Mouse (Mus musculus) embryonic facial prominence, embryonic 10.5 days (tissue): ENCODE data around the gene Antxr2. TPM values are rescaled to one million over a fixed set of nuclear protein-coding genes. Genes with fewer than 3 reads are reported as not detected.

Source experiments
- DNase-seq: peaks from one replicate; pipeline ENCODE4 v3.0.0-alpha.2; 2017; ENCODE audit warnings: low spot score
- H3K27ac ChIP-seq: fragments of 300-500 bp; sonication (generic); replicated peaks from 2 replicates; pipeline ENCODE4 v1.5.1; 2016; ENCODE audit warnings: mild to moderate bottlenecking
- H3K27me3 ChIP-seq: fragments of 300-500 bp; sonication (generic); replicated peaks from 2 replicates; pipeline ENCODE4 v1.6.1; 2016; ENCODE audit warnings: low read depth, mild to moderate bottlenecking; ENCODE audit not compliant: poor library complexity, severe bottlenecking
- H3K36me3 ChIP-seq: fragments of 300-500 bp; sonication (generic); replicated peaks from 2 replicates; pipeline ENCODE4 v1.6.1; 2016; ENCODE audit warnings: mild to moderate bottlenecking, moderate library complexity
- H3K4me1 ChIP-seq: fragments of 300-500 bp; sonication (generic); 2 replicates; pipeline ENCODE4 v1.6.1; 2016
- H3K4me3 ChIP-seq: fragments of 300-500 bp; sonication (generic); 2 replicates; pipeline ENCODE4 v1.5.1; 2016; ENCODE audit warnings: mild to moderate bottlenecking, moderate library complexity
- H3K9me3 ChIP-seq: fragments of 300-500 bp; sonication (generic); 2 replicates; pipeline ENCODE4 v1.6.1; 2016; ENCODE audit warnings: mild to moderate bottlenecking
- WGBS: fragments of 180-500 bp; shearing (Covaris S2); methylation state at CpG from one replicate; pipeline ENCODE4 v1.1.7; 2016; 5-methylcytosine and 5-hydroxymethylcytosine counted together
- polyA plus RNA-seq: library from polyadenylated mRNA; unstranded; fragments of >200 nt; fragmentation: Nextera tagmentation; extraction: Ambion mirVana; gene quantifications from 2 replicates; pipeline ENCODE4 v1.2.1, GENCODE M21; 2016

Antxr2 gene
- polyA plus RNA-seq, 1 experiment from 2014 or later = 15.4 TPM

DNA sequence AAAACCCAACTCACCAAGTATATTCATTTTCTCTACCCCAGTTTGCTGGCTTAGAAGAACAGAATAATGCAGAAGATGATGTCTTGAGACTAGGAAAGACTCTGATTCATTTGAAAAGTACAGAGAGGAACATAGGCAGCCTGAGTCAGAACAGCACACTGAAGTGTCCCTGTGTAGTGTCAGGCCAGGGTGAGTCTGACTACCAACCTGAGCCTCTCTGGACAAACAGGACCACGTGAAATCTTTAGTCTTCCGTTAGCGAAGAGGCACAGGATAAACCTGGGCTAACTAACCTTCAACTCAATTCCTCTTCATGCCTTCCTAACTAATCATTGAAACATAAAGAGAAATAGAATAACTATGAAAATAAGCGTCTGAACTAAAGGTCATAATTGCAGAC, 9.3 kb downstream of the Antxr2 start:
- Histone ChIP-seq H3K4me3 (no peak overlapping the region), H3K4me1 (no peaks in the 10 kb centered on the region; the same call in 1 of the 2 replicates), H3K27ac (no peak overlapping the region), H3K27me3 (no peaks in the 10 kb centered on the region), H3K9me3 (no peaks in the 10 kb centered on the region), H3K36me3 (peaks cover 84% of the 10 kb centered on the region)
- WGBS = 93% methylated on average over 4 of the region's 4 CpGs
- DNase-seq = no peak

DNA sequence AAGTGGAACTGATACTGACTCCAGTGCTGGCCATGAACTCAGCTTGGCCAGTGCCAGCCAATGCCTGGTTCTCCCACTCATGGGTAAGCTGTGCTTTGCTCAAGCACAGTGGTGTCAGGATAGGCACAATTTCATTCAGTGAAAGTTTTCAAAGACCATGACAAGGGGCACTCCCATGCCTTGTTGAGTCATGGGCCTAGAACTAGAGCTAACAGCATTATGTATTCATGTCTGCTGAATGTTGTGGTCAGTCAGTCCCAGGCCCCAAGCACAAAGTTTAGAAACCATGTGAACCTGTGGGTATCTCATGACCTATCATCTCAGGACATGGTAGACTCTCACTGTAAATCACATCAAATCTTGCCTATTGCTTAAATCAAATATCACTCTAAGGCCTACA, 10.2 kb downstream of the Antxr2 start:
- no peak for DNase-seq
- H3K4me1 ChIP-seq = no peaks in the 10 kb centered on the region; the same call in 1 of the 2 replicates
- no peak overlapping the region for H3K27ac ChIP-seq
- H3K27me3 ChIP-seq = no peaks in the 10 kb centered on the region
- H3K9me3 ChIP-seq = no peaks in the 10 kb centered on the region
- H3K36me3 ChIP-seq = peaks cover 82% of the 10 kb centered on the region
- no peak overlapping the region for H3K4me3 ChIP-seq

DNA sequence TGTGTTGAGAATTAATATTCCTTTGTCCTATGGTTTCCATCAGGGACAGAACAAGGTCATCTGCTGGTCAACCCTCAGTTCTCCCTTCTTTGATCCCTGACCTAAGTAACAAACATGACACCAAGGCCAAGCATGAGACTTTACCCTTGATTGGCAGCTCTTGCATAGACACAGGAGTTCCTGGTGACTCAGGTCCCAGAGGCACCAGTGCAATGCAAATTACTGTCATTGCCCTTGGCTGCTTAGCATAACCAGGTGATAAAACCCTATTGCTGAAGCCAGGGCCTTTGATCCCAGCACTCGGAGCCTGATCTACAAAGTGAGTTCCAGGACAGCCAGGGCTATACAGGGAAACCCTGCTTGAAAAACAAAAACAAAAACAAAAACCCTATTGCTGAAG, 11.4 kb downstream of the Antxr2 start:
- no peak for DNase-seq
- Histone ChIP-seq H3K27ac (no peak overlapping the region), H3K36me3 (peaks cover 70% of the 10 kb centered on the region), H3K4me3 (no peak overlapping the region), H3K9me3 (no peaks in the 10 kb centered on the region), H3K4me1 (no peaks in the 10 kb centered on the region; the same call in 1 of the 2 replicates), H3K27me3 (no peaks in the 10 kb centered on the region)
- 68% methylated on average over 1 of the region's 1 CpGs for WGBS

DNA sequence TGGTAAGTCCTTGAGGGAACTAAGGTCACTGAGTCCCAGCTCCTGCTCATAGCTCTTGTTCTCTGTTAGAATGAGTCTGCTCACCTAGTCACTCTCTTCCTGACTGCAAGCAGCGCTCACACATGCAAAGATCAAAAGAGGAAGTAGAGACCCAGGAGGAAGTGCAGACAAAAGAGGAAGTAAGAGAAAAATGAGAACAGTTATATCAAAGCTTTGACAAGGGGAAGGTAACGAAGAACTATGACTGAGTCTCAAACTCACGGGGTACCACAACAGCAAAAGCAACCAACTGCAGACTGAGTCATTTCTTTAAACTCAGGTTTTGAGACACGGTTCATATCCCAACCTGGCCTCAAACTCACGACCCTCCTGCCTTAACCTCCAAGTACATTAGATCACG, 12.7 kb downstream of the Antxr2 start:
- Histone ChIP-seq H3K27me3 (no peaks in the 10 kb centered on the region), H3K4me3 (no peak overlapping the region), H3K27ac (no peak overlapping the region), H3K4me1 (no peaks in the 10 kb centered on the region; the same call in 1 of the 2 replicates), H3K9me3 (no peaks in the 10 kb centered on the region), H3K36me3 (peaks cover 58% of the 10 kb centered on the region)
- no peak for DNase-seq
- WGBS = 92% methylated on average over 6 of the region's 6 CpGs

DNA sequence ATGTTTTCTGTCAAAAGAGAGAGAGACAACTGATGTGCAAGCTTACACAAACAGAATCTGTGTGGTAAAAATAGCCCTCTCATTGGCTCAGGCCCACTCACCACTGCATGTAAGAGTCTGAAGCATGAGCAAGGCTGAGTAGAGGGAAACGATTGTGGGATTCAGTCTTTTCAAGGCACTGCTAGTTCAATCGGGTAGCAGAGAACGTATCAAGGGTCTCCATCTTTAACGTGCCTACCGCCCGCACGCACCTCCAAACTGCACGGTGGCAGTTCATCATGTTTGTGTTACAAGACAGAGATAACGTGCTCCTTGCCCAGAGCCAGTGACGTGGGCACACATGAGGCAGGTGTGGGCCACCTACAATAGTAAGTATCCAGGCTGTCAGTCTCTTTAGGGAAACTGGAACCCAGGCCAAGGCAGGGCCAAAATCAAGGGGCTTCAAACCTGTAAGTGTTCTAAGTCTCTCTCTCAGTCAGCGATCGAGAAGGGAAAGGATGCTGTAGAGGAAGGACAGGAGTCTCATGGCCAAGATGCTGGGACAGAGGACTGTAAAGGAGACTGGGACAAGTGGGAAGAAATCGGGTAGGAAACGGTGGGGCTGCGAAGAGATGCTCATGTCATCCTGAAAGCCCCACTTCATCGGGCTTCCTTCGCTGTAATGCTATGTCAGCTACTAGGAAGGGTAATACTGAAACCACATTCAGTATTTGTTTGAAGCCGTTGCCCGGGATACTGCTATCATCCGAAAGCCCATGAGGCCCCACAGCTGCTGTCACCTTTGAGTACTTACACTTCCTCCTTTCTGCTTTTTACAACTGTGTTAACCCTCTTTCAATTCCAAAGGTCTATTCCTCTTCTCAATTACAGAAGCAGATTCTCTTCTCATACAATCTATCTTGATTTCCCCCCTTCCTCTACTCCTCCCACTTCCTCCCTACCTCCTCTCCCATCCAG, 14.3 kb downstream of the Antxr2 start:
- 90% methylated on average over 20 of the region's 20 CpGs for WGBS
- Histone ChIP-seq H3K4me1 (no peaks in the 10 kb centered on the region; the same call in 1 of the 2 replicates), H3K27ac (no peak overlapping the region), H3K36me3 (peaks cover 50% of the 10 kb centered on the region), H3K9me3 (no peaks in the 10 kb centered on the region), H3K27me3 (no peaks in the 10 kb centered on the region), H3K4me3 (no peak overlapping the region)
- DNase-seq = no peak

DNA sequence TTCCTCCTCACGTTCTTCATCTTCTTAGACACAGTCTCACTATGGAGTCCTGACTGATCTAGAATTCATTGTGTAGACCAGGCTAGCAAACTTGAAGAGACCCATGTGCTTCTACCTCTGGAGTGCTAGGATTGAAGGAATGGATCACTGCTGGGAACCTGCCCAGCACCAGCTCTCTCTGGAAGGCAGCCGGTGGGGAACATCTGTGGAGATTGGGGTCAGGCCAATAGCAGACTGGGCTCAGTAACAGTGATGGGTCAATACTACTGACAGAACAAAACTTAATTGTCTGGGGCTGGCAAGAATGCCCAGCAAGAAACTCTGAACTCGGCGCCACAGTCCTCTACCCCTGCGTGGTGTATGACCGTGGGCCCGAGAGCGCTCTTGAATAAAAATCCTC, 25.1 kb downstream of the Antxr2 start:
- no peak overlapping the region for H3K4me3 ChIP-seq
- no peak for DNase-seq
- no peaks in the 10 kb centered on the region for H3K4me1 ChIP-seq
- no peaks in the 10 kb centered on the region for H3K27me3 ChIP-seq
- WGBS = 95% methylated on average over 8 of the region's 8 CpGs
- H3K9me3 ChIP-seq = no peaks in the 10 kb centered on the region
- no peak overlapping the region for H3K27ac ChIP-seq
- H3K36me3 ChIP-seq = peaks cover 31% of the 10 kb centered on the region

DNA sequence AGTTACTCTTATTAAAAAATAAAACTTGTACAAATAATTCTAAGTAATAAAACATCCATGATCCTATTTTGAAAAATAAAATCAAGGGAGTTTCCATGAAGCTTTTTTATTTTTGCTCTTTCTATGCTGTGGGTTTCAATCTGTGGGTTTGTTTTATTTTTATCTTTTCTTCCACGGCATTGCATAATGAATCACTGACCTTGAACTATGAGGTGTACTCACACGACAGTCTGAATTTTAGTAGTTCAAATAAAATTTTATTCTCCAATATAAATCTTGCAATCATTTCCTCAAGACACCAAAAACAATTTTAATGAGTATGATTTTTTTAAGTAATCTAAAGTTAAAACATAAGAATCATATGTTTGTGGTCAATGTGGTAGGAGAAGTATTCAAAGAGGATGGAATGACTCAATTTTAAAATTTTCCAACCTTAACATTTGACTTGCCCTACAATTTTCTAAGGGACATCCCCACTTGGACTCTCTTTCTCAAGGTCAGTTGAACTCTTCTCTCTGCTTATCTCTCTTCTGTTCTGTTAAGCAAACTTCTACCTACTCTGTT, 31.5 kb downstream of the Antxr2 start:
- Histone ChIP-seq H3K27me3 (no peaks in the 10 kb centered on the region), H3K4me1 (0 out of 2 replicates have a peak, but pooled peaks cover 4% of the 10 kb centered on the region), H3K36me3 (peaks cover 33% of the 10 kb centered on the region), H3K4me3 (no peak overlapping the region), H3K27ac (no peak overlapping the region), H3K9me3 (no peaks in the 10 kb centered on the region)
- 89% methylated on average over 2 of the region's 2 CpGs for WGBS
- no peak for DNase-seq

DNA sequence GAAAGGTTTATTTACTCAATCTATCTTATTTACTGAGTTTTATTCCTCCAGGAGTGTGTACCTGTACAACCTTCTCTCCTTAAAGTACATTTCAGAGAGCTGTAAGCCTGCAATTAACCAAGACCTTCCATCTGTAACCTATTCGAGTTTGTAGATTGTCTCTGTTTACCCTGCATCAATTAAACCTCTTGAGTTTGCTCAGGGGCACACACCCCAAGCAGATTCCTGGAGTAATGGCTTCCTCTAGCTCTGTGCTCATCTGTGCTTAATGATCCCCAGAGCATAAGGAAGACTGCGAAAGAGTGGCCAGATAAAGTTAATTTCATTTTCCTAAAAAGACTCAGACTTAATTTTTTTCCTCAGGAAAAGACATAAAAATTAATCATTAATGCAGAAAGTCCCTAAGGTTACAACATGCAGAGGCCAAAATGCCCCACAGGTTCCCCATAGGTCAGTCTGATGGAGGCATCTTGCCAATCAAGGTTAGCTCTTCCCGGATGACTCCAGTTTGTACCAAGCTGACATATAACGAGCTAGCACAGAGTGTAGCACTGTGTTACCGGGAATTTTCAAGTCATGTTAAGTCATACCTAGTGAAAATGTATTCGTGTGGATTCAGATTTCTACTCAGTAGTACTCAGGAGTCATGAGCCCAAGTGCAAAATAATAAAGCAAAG, 34.2 kb downstream of the Antxr2 start:
- no peak for DNase-seq
- Histone ChIP-seq H3K9me3 (no peaks in the 10 kb centered on the region), H3K4me3 (no peak overlapping the region), H3K36me3 (peaks cover 19% of the 10 kb centered on the region), H3K4me1 (0 out of 2 replicates have a peak, but pooled peaks cover 4% of the 10 kb centered on the region), H3K27ac (no peak overlapping the region), H3K27me3 (no peaks in the 10 kb centered on the region)
- WGBS = 64% methylated on average over 6 of the region's 6 CpGs

DNA sequence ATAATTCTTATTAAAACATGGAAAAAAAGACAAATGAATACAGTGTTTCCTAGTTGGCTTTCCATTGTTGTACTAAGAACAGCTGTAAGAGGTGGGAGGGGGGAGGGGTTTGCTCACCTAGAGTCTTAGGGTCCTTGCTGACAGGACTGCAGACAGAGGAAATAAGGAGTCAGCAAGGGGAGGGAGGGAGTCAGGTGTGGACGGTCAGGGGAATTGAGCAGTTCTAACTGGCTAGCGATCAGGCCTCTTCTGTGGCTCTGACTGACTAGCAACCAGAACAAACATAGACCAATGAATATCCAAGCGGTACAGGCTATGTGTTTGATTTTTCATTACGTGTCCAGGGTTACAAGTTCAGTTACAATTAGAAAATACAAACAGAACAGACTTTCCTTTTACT, 35.0 kb downstream of the Antxr2 start:
- DNase-seq = no peak
- no peak overlapping the region for H3K27ac ChIP-seq
- H3K4me3 ChIP-seq = no peak overlapping the region
- H3K9me3 ChIP-seq = no peaks in the 10 kb centered on the region
- H3K27me3 ChIP-seq = no peaks in the 10 kb centered on the region
- WGBS = 74% methylated on average over 4 of the region's 4 CpGs
- H3K4me1 ChIP-seq = 0 out of 2 replicates have a peak, but pooled peaks cover 4% of the 10 kb centered on the region
- H3K36me3 ChIP-seq = peaks cover 14% of the 10 kb centered on the region

DNA sequence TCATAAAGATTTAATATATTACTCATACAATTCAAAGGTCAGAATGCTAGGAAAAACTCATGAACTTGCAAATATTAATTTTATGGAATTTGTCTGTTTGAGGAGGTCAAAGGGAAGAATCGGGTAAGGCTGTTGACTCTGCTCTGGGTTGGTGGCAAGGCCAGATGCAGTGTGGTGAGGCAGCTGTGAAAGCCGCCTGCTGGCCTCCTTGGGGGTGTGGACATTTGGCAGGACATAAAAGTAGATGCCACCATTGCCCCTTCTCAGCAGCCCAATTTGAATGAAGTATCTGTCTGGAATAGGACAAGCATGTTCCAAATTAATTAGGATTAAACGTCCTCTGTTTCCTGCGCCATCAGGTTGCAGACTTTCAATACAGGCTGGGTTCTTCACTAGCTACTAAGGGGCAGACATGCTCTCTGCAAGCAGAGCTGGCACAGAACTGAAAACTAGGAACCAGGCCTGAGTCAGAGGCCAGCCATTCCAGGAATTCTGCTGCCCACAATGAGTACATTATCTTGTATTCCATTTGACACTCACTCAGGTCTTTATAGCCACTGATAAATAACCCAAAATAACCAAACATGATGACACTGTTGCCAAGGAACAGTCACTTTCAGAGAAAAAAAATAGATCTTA, 44.1 kb downstream of the Antxr2 start:
- H3K27ac ChIP-seq = no peak overlapping the region
- H3K4me1 ChIP-seq = no peaks in the 10 kb centered on the region
- H3K9me3 ChIP-seq = no peaks in the 10 kb centered on the region
- H3K36me3 ChIP-seq = peaks cover 23% of the 10 kb centered on the region
- WGBS = 91% methylated on average over 4 of the region's 4 CpGs
- H3K4me3 ChIP-seq = no peak overlapping the region
- no peak for DNase-seq
- H3K27me3 ChIP-seq = no peaks in the 10 kb centered on the region

DNA sequence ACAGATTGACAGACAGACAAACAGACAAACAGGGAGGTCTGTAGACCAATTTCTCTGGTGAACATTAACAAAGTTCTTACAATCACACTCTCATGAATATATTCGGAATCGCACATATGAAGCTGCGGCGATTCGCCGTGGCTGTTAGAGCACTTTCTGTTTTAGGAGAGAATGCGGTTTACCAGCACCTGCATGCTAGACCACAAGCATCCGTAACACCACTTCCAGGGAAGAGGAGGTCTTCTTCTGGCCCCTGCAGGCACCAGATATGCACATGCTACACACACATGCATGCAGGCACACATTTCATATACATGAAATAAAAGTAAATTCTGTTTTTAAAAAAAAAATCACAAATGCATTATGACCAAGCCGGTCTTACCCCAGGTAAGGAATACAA, 47.5 kb downstream of the Antxr2 start:
- WGBS = 96% methylated on average over 9 of the region's 9 CpGs
- peaks cover 24% of the 10 kb centered on the region for H3K36me3 ChIP-seq
- H3K27ac ChIP-seq = no peak overlapping the region
- H3K4me1 ChIP-seq = peaks cover 5% of the 10 kb centered on the region; the same call in 1 of the 2 replicates
- no peak for DNase-seq
- no peak overlapping the region for H3K4me3 ChIP-seq
- H3K9me3 ChIP-seq = no peaks in the 10 kb centered on the region
- H3K27me3 ChIP-seq = no peaks in the 10 kb centered on the region

DNA sequence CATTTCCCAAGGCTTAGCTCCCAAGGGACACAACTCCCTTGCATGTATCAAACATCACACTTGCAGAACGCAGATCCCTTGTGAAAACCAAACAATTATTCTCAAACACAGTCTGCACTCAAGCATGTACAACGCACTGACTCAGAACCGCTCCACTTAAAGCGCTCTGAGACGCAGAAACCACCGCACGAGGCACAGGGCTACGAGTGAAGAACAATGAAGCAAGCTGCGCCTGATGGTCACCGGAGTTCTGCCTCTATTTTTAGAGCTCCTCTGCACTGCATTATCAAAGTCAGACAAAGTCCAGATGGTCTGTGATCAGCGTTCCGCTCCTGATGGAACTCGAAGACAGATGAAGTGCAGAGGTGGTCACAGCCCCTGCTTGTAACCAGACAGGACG, 50.4 kb downstream of the Antxr2 start:
- H3K27ac ChIP-seq = peak overlapping the region; percentile 44; the same call in 1 of the 2 replicates
- no peak overlapping the region for H3K4me3 ChIP-seq
- 54% methylated on average over 14 of the region's 14 CpGs for WGBS
- no peaks in the 10 kb centered on the region for H3K9me3 ChIP-seq
- H3K36me3 ChIP-seq = peaks cover 12% of the 10 kb centered on the region; the same call in 1 of the 2 replicates
- peak; percentile 27 for DNase-seq
- peaks cover 5% of the 10 kb centered on the region; the same call in 1 of the 2 replicates for H3K4me1 ChIP-seq
- no peaks in the 10 kb centered on the region for H3K27me3 ChIP-seq
